Mouse (Mus musculus): Measurements from ENCODE around the gene Gp1bb. TPM values are rescaled to one million over a fixed set of nuclear protein-coding genes. Genes with fewer than 3 reads are reported as not detected.

The Gp1bb gene
- polyA plus RNA-seq, 1 experiment from 2014 or later, result 32.4 TPM

- 54% methylated on average over 5 of the region's 5 CpGs for WGBS (ENCODE audit: insufficient replicate concordance)
- no peak overlapping the region for H3K27ac ChIP-seq
- no peak overlapping the region for H3K4me3 ChIP-seq (replicated peaks)
- peaks cover 5% of the 10 kb centered on the region; the same call in 1 of the 2 replicates for H3K4me1 ChIP-seq (replicated peaks)
- DNase-seq (no peak), ATAC-seq (ENCODE audit: low read depth) (no peak)
- no peaks in the 10 kb centered on the region for H3K36me3 ChIP-seq
- no peaks in the 10 kb centered on the region for H3K9me3 ChIP-seq (replicated peaks)
- no peak overlapping the region for H3K4me2 ChIP-seq
- no peak overlapping the region for H3K9ac ChIP-seq
- H3K27me3 ChIP-seq, result peaks cover 56% of the 10 kb centered on the region
These were observed 25.9 kb downstream of the Gp1bb start for GRCm38 (mm10) chr16:18596255-18596654.

- H3K4me3 ChIP-seq (replicated peaks), result no peak overlapping the region
- DNase-seq, result no peak
- no peak overlapping the region for H3K9ac ChIP-seq
- ATAC-seq (ENCODE audit: low read depth), result no peak
- H3K4me1 ChIP-seq (replicated peaks), result peaks cover 15% of the 10 kb centered on the region; the same call in 1 of the 2 replicates
- no peak overlapping the region for H3K4me2 ChIP-seq
- WGBS (ENCODE audit: insufficient replicate concordance), result 56% methylated on average over 2 of the region's 2 CpGs
- no peaks in the 10 kb centered on the region for H3K36me3 ChIP-seq
- no peak overlapping the region for H3K27ac ChIP-seq
- H3K27me3 ChIP-seq, result peaks cover 79% of the 10 kb centered on the region
- no peaks in the 10 kb centered on the region for H3K9me3 ChIP-seq (replicated peaks)
These were observed 28.3 kb downstream of the Gp1bb start for GRCm38 (mm10) chr16:18593930-18594329.

DNA sequence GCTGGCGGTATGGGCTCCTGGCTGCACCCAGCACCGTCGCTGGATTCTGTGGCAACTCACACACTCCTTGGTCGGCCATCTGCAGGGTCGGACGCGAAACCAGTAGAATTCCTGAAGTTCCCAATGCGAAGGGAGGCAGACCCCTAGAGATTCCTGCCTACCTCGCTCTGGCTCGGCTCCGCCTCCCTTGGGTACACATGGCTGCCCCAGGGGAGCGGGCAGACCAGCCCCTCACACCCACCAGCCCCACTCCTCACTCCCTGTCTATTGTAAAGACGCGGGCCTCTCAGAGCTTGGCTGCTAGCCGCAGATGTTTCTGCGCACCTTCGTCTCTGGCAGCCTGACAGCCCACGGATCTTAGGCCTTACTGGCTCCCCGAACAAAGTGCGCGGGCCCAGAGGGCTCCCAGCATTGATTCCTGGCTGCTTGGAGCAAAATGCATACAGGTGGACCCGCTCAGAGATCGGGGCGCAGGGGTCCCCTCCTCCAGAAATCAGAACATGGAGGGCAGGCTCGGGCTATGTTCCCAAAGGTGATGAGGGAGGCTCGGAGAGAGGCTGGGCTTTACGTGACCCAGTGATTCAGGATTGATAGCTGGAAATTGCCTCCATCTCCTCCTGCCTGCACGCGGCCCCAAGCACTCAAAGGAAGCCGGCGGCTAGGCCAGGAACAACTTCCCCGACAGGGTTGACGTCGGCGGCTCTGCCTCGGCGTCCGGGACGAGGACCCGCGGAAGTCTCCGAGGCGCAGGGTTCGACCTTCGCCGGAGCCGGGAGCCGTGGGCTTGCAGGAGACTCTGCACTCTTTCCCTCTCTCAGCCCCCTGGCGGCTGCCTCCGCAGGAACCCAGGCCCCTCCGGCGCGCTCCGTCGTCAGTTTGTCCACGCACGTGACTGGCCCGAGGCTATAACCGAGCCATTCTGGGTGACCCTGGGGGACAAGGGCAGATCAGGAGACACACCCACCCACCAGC, 30.9 kb downstream of the Gp1bb start:
- 3% methylated on average over 59 of the region's 59 CpGs for WGBS (ENCODE audit: insufficient replicate concordance)
- Histone ChIP-seq H3K9me3 (replicated peaks) (no peaks in the 10 kb centered on the region), H3K27me3 (peaks cover 95% of the 10 kb centered on the region), H3K9ac (no peak overlapping the region), H3K4me2 (peak overlapping the region; percentile 33), H3K27ac (no peak overlapping the region), H3K4me1 (replicated peaks) (peaks cover 28% of the 10 kb centered on the region), H3K4me3 (replicated peaks) (peak overlapping the region; percentile 3; the same call in 1 of the 2 replicates), H3K36me3 (no peaks in the 10 kb centered on the region)
- 0 out of 2 replicates have a peak, but pooled peaks have one; percentile 16 for ATAC-seq (ENCODE audit: low read depth)
- DNase-seq, result no peak

DNA sequence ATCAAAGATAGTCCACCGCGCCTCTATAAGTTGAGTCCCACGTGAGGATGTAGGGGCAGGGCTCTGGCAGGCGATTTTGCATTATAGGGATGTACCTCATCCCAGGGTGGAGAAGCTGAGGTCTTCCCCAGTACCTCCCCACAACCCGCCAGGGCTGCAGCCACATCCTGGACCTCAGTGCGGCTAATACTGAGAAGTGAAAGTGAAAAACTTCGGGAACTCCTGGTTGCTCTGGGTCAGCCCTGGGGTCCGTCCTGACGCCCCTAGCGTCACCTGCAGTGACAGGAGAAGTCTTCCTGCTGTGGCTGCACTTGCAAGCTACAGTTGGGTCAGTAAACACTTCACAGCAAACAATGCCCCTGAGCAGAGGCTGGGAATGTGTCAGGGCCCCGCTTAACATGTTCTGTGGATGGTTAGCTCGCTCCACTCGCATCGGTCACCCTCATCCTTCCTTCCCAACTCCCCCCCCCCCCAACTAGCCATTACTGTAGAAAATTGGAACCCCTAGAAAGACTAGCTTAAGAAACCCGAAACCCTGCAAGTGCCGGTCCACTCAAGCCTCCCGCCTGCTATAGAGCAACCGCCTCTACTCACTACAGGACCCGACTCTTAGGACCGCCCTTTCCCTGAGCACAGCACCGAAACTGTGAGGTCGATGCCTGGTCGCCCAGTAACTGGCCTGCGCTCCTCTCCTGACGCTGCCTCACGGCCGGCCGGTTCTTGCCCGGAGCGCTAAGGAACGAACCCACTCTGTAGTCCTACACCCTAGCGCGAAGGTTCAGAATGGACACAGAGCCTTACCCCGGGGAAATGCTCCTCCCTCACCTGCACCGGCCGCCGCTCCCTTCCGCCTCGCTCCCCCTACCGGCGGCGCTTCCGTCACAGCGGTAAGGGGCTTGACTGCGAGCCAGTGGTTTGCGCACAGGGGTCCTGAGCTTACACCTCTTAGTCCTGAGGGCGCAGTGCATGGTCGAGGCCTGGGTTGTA, 32.1 kb downstream of the Gp1bb start, which contains the start of gene Tbx1:
Tbx1 (minus strand) TSS at position 868 of the 987 bp plus-strand sequence.
- Histone ChIP-seq H3K36me3 (no peaks in the 10 kb centered on the region), H3K4me3 (replicated peaks) (peak within 1 kb of the TSS; percentile 38), H3K27ac (no peak within 1 kb of the TSS), H3K4me1 (replicated peaks) (peaks cover 32% of the 10 kb centered on the region), H3K9ac (no peak within 1 kb of the TSS), H3K27me3 (peaks cover 98% of the 10 kb centered on the region), H3K9me3 (replicated peaks) (no peaks in the 10 kb centered on the region), H3K4me2 (peak within 1 kb of the TSS; percentile 62)
- DNase-seq, result no peak
- no peak for ATAC-seq (ENCODE audit: low read depth)
- 1% methylated on average over 47 of the region's 48 CpGs for WGBS (ENCODE audit: insufficient replicate concordance)

GRCm38 (mm10) chr16:18589080-18589621, 33.1 kb downstream of the Gp1bb start:
- no peak overlapping the region for H3K4me3 ChIP-seq (replicated peaks)
- H3K27ac ChIP-seq, result no peak overlapping the region
- DNase-seq (no peak), ATAC-seq (ENCODE audit: low read depth) (no peak)
- peaks cover 32% of the 10 kb centered on the region for H3K4me1 ChIP-seq (replicated peaks)
- no peak overlapping the region for H3K4me2 ChIP-seq
- H3K27me3 ChIP-seq, result peaks cover 98% of the 10 kb centered on the region
- no peaks in the 10 kb centered on the region for H3K9me3 ChIP-seq (replicated peaks)
- no peaks in the 10 kb centered on the region for H3K36me3 ChIP-seq
- H3K9ac ChIP-seq, result no peak overlapping the region
- 15% methylated on average over 9 of the region's 9 CpGs for WGBS (ENCODE audit: insufficient replicate concordance)

GRCm38 (mm10) chr16:18588738-18589055, 33.5 kb downstream of the Gp1bb start:
- H3K9me3 ChIP-seq (replicated peaks), result no peaks in the 10 kb centered on the region
- H3K27ac ChIP-seq, result no peak overlapping the region
- H3K9ac ChIP-seq, result no peak overlapping the region
- H3K36me3 ChIP-seq, result no peaks in the 10 kb centered on the region
- no peak for DNase-seq
- H3K4me2 ChIP-seq, result no peak overlapping the region
- ATAC-seq (ENCODE audit: low read depth), result no peak
- no peak overlapping the region for H3K4me3 ChIP-seq (replicated peaks)
- peaks cover 32% of the 10 kb centered on the region for H3K4me1 ChIP-seq (replicated peaks)
- peaks cover 98% of the 10 kb centered on the region for H3K27me3 ChIP-seq
- WGBS (ENCODE audit: insufficient replicate concordance), result 4% methylated on average over 31 of the region's 31 CpGs

GRCm38 (mm10) chr16:18587847-18588737, 34.1 kb downstream of the Gp1bb start:
- peaks cover 98% of the 10 kb centered on the region for H3K27me3 ChIP-seq
- DNase-seq, result no peak
- H3K9me3 ChIP-seq (replicated peaks), result no peaks in the 10 kb centered on the region
- H3K4me1 ChIP-seq (replicated peaks), result peaks cover 32% of the 10 kb centered on the region
- H3K36me3 ChIP-seq, result no peaks in the 10 kb centered on the region
- no peak overlapping the region for H3K27ac ChIP-seq
- WGBS (ENCODE audit: insufficient replicate concordance), result under 1% methylated on average over 57 of the region's 57 CpGs
- ATAC-seq (ENCODE audit: low read depth), result no peak
- H3K4me2 ChIP-seq, result peak overlapping the region; percentile 8; the same call in 1 of the 2 replicates
- no peak overlapping the region for H3K9ac ChIP-seq
- H3K4me3 ChIP-seq (replicated peaks), result peak overlapping the region; percentile 12; the same call in 1 of the 2 replicates

- Histone ChIP-seq H3K27me3 (peaks cover 100% of the 10 kb centered on the region), H3K4me1 (replicated peaks) (peaks cover 39% of the 10 kb centered on the region), H3K9me3 (replicated peaks) (no peaks in the 10 kb centered on the region), H3K4me3 (replicated peaks) (peak overlapping the region; percentile 35), H3K4me2 (peak overlapping the region; percentile 52), H3K27ac (no peak overlapping the region), H3K36me3 (no peaks in the 10 kb centered on the region), H3K9ac (no peak overlapping the region)
- no peak for ATAC-seq (ENCODE audit: low read depth)
- WGBS (ENCODE audit: insufficient replicate concordance), result 2% methylated on average over 22 of the region's 62 CpGs
- no peak for DNase-seq
These were observed 35.2 kb downstream of the Gp1bb start for GRCm38 (mm10) chr16:18586906-18587546.

GRCm38 (mm10) chr16:18586076-18586905, 35.9 kb downstream of the Gp1bb start:
- H3K27me3 ChIP-seq, result peaks cover 100% of the 10 kb centered on the region
- H3K27ac ChIP-seq, result no peak overlapping the region
- H3K4me3 ChIP-seq (replicated peaks), result peak overlapping the region; percentile 35
- H3K9ac ChIP-seq, result no peak overlapping the region
- no peak for DNase-seq
- peak overlapping the region; percentile 52 for H3K4me2 ChIP-seq
- 2% methylated on average over 83 of the region's 83 CpGs for WGBS (ENCODE audit: insufficient replicate concordance)
- ATAC-seq (ENCODE audit: low read depth), result no peak
- peaks cover 40% of the 10 kb centered on the region for H3K4me1 ChIP-seq (replicated peaks)
- no peaks in the 10 kb centered on the region for H3K9me3 ChIP-seq (replicated peaks)
- no peaks in the 10 kb centered on the region for H3K36me3 ChIP-seq

All from liver, embryonic 13.5 days (tissue).